Mouse (Mus musculus): ENCODE data around the gene Slco2a1. TPM values are rescaled to one million over a fixed set of nuclear protein-coding genes. Genes with fewer than 3 reads are reported as not detected.

Gene Slco2a1
- 3.5 and 3.7 TPM in 2 replicates for polyA plus RNA-seq (2016; fragmentation: Nextera tagmentation; extraction: Ambion mirVana)

GRCm38 (mm10) chr9:102988462-102988861 is at the start of gene Slco2a1:
Gene Slco2a1 (plus strand): TSS chr9:102988712.
- Histone ChIP-seq H3K4me1 (peaks cover 24% of the 10 kb centered on the region), H3K4me2 (replicated peaks) (no peak within 1 kb of the TSS), H3K36me3 (no peaks in the 10 kb centered on the region), H3K9ac (no peak within 1 kb of the TSS), H3K9me3 (no peaks in the 10 kb centered on the region), H3K27me3 (no peaks in the 10 kb centered on the region), H3K4me3 (no peak within 1 kb of the TSS), H3K27ac (0 out of 2 replicates have a peak within 1 kb of the TSS, but pooled peaks have one; percentile 25)
- 84% methylated on average over 8 of the region's 8 CpGs for WGBS
- no peak for ATAC-seq (ENCODE audit: insufficient number of reproducible peaks, insufficient read depth, low FRiP score, low TSS enrichment)

- Histone ChIP-seq H3K9me3 (no peaks in the 10 kb centered on the region), H3K4me2 (replicated peaks) (no peak overlapping the region), H3K36me3 (no peaks in the 10 kb centered on the region), H3K9ac (no peak overlapping the region), H3K27me3 (no peaks in the 10 kb centered on the region), H3K4me3 (no peak overlapping the region), H3K27ac (no peak overlapping the region), H3K4me1 (no peaks in the 10 kb centered on the region)
- ATAC-seq (ENCODE audit: insufficient number of reproducible peaks, insufficient read depth, low FRiP score, low TSS enrichment): no peak
- 62% methylated on average over 4 of the region's 4 CpGs for WGBS
Measured at GRCm38 (mm10) chr9:102942221-102942620, 46.3 kb upstream of the Slco2a1 start.

DNA sequence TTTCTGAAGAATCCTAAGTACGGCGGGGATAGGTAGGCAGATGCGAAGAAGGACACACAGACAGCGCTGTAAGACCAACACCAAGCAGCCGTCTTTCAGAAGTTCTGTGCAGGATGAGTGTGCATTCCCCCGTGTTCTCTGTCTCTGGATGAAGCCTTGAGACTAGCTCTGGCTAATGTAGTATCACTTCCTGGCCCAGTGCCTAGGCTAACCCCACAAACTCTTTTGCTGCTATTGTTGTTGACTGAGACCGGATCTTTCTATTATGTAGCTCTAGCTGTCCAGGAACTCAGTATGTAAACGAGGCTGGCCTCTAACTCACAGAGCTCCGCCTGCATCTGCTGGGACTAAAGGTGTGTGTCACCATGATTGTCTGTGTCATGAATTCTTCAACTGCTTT is 43.6 kb upstream of the Slco2a1 start:
- Histone ChIP-seq H3K27ac (no peak overlapping the region), H3K4me1 (no peaks in the 10 kb centered on the region), H3K36me3 (no peaks in the 10 kb centered on the region), H3K9me3 (no peaks in the 10 kb centered on the region), H3K9ac (no peak overlapping the region), H3K4me3 (no peak overlapping the region), H3K4me2 (replicated peaks) (no peak overlapping the region), H3K27me3 (no peaks in the 10 kb centered on the region)
- ATAC-seq (ENCODE audit: insufficient number of reproducible peaks, insufficient read depth, low FRiP score, low TSS enrichment): no peak
- 93% methylated on average over 9 of the region's 9 CpGs for WGBS

- WGBS: 69% methylated on average over 12 of the region's 12 CpGs
- H3K4me1 ChIP-seq: no peaks in the 10 kb centered on the region
- H3K9me3 ChIP-seq: no peaks in the 10 kb centered on the region
- no peaks in the 10 kb centered on the region for H3K36me3 ChIP-seq
- no peaks in the 10 kb centered on the region for H3K27me3 ChIP-seq
- no peak overlapping the region for H3K27ac ChIP-seq
- H3K9ac ChIP-seq: no peak overlapping the region
- ATAC-seq (ENCODE audit: insufficient number of reproducible peaks, insufficient read depth, low FRiP score, low TSS enrichment): no peak
- H3K4me2 ChIP-seq (replicated peaks): no peak overlapping the region
- H3K4me3 ChIP-seq: no peak overlapping the region
Measured at GRCm38 (mm10) chr9:102946469-102947015, 42.0 kb upstream of the Slco2a1 start.

DNA sequence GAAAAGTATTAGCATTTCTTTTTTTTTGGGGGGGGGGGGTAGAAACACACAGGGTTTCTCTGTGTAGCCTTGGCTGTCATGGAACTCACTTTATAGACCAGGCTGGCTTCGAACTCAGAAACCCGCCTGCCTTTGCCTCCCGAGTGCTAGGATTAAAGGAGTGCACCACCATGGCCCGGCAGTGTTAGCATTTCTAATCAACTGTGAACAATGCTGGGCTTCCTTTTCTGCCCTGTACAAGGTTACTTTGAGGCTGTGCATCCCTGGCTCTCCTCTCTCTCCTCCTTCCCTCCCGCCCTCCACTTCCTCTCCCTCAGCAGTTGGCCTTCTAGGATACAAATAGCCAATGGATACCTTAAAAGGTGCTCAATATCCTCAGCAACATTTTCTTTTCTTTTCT is 39.8 kb upstream of the Slco2a1 start:
- Histone ChIP-seq H3K36me3 (no peaks in the 10 kb centered on the region), H3K9me3 (no peaks in the 10 kb centered on the region), H3K27ac (no peak overlapping the region), H3K4me2 (replicated peaks) (no peak overlapping the region), H3K4me3 (no peak overlapping the region), H3K4me1 (no peaks in the 10 kb centered on the region), H3K27me3 (no peaks in the 10 kb centered on the region), H3K9ac (no peak overlapping the region)
- 73% methylated on average over 5 of the region's 5 CpGs for WGBS
- ATAC-seq (ENCODE audit: insufficient number of reproducible peaks, insufficient read depth, low FRiP score, low TSS enrichment): no peak

DNA sequence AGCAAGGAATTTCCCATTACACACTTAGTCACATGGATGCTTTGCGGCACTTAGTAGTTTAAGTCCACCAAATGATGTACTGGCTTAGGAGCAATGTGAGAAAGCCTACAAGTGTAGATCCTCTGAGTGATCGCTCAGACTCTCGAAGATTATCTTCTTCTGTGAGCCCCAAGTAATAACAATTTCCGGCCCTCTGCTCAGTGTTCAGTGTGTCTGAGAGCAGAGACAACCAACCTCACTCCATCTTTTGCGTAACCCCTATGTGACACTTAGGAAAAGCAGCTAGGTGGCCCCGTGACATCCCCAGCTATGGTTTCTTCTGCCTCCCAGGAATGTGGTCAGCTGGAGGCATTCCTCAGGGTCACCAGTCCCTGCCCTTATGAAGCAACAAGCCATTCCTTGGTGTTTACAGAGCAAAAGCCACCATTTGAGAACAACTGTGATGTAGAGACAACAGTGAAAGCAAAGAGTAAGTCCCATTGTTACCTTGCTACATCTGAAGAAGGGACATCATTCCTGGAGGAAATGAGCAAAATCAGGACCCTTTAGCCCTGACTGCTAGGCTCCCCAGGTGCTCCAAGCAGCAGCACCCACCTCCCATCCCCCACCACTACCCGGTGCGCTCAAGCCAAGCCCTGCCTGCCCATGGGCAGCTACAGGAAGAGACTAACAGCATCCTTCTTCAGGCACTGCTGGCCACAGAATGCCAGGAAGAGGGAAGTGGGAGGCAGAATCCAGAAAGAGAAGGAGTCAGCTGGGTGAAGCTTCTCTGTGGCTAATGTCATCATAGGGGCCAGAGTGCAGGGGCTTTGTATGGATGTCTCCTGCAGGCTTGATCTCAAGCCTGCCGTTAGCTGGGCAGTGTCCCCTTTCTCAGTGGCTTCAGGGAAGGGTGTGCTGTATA is 37.2 kb upstream of the Slco2a1 start:
- 91% methylated on average over 9 of the region's 9 CpGs for WGBS
- Histone ChIP-seq H3K4me2 (replicated peaks) (no peak overlapping the region), H3K9me3 (no peaks in the 10 kb centered on the region), H3K36me3 (no peaks in the 10 kb centered on the region), H3K4me1 (no peaks in the 10 kb centered on the region), H3K27ac (no peak overlapping the region), H3K27me3 (no peaks in the 10 kb centered on the region), H3K9ac (no peak overlapping the region), H3K4me3 (no peak overlapping the region)
- no peak for ATAC-seq (ENCODE audit: insufficient number of reproducible peaks, insufficient read depth, low FRiP score, low TSS enrichment)

DNA sequence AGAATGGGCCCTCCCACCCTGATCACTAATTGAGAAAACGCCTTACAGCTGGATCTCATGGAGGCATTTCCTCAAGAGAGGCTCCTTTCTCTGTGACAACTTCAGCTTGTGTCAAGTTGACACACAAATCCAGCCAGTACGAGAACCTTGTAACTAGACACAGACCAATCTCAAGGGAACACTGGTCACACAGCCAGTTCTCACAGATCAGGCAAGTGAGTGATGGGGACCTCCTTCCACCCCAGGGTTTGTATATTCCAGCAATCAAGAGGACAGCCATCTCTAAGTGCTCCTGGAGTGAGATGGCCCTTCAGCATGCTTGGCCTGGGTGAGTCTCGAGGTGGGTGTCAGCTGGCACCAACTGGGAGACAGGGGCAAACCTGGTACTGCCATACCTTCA is 32.6 kb upstream of the Slco2a1 start:
- Histone ChIP-seq H3K36me3 (no peaks in the 10 kb centered on the region), H3K9ac (no peak overlapping the region), H3K4me3 (no peak overlapping the region), H3K27me3 (no peaks in the 10 kb centered on the region; the same call in 1 of the 2 replicates), H3K27ac (no peak overlapping the region), H3K4me1 (peaks cover under 1% of the 10 kb centered on the region; the same call in 1 of the 2 replicates), H3K4me2 (replicated peaks) (no peak overlapping the region), H3K9me3 (no peaks in the 10 kb centered on the region)
- WGBS: 68% methylated on average over 3 of the region's 3 CpGs
- no peak for ATAC-seq (ENCODE audit: insufficient number of reproducible peaks, insufficient read depth, low FRiP score, low TSS enrichment)

DNA sequence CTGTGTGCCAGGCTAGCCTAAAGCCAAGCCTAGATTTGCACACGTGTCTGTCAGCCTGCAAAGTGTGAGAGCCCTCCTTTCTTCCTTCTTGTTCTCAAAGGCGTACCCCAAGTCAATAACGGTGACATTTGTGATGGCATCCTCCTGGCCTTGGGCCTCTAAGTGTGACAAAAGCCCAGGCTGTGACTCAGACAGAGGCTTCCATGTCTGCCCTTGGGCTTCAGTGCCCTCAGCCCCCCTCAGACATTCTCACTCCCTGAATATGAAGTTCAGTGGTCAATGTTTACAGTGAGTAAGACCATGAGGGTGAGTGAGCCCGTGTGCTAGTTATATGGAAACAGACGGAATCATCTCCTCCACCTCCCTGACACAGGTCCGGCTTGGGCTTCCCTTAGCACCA is 29.8 kb upstream of the Slco2a1 start:
- Histone ChIP-seq H3K9ac (no peak overlapping the region), H3K4me2 (replicated peaks) (no peak overlapping the region), H3K27me3 (no peaks in the 10 kb centered on the region; the same call in 1 of the 2 replicates), H3K4me3 (no peak overlapping the region), H3K4me1 (peaks cover 17% of the 10 kb centered on the region), H3K36me3 (no peaks in the 10 kb centered on the region), H3K27ac (no peak overlapping the region), H3K9me3 (no peaks in the 10 kb centered on the region)
- WGBS: 69% methylated on average over 6 of the region's 6 CpGs
- no peak for ATAC-seq (ENCODE audit: insufficient number of reproducible peaks, insufficient read depth, low FRiP score, low TSS enrichment)

DNA sequence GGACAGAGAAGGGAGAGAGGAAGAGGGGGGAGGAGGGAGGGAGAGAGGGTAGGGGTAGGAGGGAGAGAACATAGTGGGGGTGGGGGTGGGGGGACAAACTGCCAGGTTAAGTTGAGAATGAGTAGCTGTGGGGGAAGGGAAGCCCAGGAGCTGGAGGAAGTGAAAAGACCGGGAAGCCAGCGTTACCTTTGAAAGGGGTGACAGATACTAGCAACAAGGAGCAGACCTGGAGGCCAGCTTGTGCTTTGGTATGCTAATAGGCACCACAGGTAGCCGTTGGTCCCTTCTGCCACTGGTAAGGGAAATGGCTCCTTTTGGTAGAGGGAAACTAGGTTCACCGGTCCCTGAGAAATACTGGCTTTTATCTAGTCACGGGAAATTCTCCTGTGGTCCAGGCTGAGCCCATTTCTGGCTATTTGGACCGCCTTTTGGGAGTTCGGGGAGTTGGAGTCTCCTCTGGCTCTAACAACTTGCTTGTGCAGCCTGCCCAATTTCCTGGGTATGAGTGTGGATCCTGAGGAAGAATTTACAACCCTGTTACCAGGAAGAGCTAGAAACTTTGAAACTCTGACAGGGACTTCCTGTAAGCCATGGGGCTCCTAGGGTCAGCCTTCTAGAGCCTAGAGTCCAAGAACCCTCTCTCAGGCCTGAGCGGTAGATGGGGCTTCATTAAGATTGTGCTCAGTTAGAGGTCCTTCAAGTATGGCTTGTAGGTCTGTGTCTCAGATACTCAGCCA is 27.0 kb upstream of the Slco2a1 start:
- Histone ChIP-seq H3K9me3 (no peaks in the 10 kb centered on the region), H3K27ac (no peak overlapping the region), H3K4me3 (no peak overlapping the region), H3K9ac (no peak overlapping the region), H3K27me3 (no peaks in the 10 kb centered on the region; the same call in 1 of the 2 replicates), H3K4me1 (peaks cover 17% of the 10 kb centered on the region), H3K4me2 (replicated peaks) (no peak overlapping the region), H3K36me3 (no peaks in the 10 kb centered on the region)
- ATAC-seq (ENCODE audit: insufficient number of reproducible peaks, insufficient read depth, low FRiP score, low TSS enrichment): no peak
- 21% methylated on average over 8 of the region's 8 CpGs for WGBS

DNA sequence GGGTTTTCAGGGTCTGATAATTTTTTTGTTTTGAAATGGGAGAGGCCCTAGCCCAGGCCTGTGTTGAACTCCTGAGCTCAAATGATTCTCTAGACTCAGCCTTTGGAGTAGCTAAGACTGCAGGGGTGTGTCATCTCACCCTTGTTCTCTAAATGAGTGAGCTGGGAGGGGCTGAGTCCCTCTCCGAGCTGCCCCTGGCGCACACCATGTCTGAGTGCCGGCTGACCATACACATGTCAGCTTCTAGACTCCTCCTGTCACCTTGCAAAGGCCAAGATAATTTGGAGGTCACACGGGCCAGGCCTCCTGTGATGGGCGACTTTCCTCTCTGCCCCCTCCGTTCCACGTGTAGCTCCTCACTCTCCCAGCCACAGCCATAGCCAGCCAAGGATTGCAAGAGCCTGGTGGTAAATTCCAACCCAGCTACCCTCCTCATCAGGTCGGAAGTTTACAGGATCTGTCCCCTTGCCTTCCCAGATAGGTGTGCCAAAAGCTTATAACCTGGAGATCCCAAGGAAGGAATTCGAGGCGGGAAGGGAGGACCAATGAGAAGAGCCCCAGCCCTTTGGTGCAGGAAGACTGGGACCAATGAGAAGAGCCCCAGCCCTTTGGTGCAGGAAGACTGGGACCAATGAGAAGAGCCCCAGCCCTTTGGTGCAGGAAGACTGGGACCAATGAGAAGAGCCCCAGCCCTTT is 26.3 kb upstream of the Slco2a1 start:
- no peak overlapping the region for H3K4me2 ChIP-seq (replicated peaks)
- no peak overlapping the region for H3K27ac ChIP-seq
- no peak overlapping the region for H3K4me3 ChIP-seq
- no peaks in the 10 kb centered on the region for H3K9me3 ChIP-seq
- H3K4me1 ChIP-seq: peaks cover 17% of the 10 kb centered on the region
- no peak overlapping the region for H3K9ac ChIP-seq
- 63% methylated on average over 10 of the region's 10 CpGs for WGBS
- no peaks in the 10 kb centered on the region; the same call in 1 of the 2 replicates for H3K27me3 ChIP-seq
- H3K36me3 ChIP-seq: no peaks in the 10 kb centered on the region
- no peak for ATAC-seq (ENCODE audit: insufficient number of reproducible peaks, insufficient read depth, low FRiP score, low TSS enrichment)

DNA sequence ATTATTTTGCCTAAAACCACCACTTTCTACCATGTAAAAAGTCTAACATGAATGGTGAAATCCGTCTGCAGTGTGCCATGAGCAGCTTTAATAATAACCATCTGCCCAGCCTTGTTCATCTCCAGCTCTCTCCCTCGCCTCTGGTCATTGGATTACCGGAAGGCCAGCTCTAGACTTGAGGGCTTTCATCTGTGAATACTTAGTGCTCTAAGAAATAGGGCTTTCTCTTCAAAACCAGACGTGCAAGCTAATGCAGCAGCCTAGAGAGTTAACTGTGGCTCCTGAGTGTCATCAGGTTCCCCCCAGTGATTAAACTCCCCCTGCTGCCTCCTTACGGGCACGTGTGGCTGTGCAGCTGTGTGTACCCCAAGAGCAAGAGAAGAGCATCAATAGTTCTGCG is 25.2 kb upstream of the Slco2a1 start:
- Histone ChIP-seq H3K4me2 (replicated peaks) (no peak overlapping the region), H3K27ac (0 out of 2 replicates have a peak overlapping the region, but pooled peaks have one; percentile 41), H3K9me3 (no peaks in the 10 kb centered on the region), H3K27me3 (no peaks in the 10 kb centered on the region; the same call in 1 of the 2 replicates), H3K4me1 (peaks cover 17% of the 10 kb centered on the region), H3K9ac (no peak overlapping the region), H3K36me3 (no peaks in the 10 kb centered on the region), H3K4me3 (no peak overlapping the region)
- WGBS: 32% methylated on average over 7 of the region's 7 CpGs
- ATAC-seq (ENCODE audit: insufficient number of reproducible peaks, insufficient read depth, low FRiP score, low TSS enrichment): no peak
